Mouse (Mus musculus) ES-Bruce4 (cell line): Measurements from ENCODE around the gene Zranb3.

Experiments
- CTCF ChIP-seq: IDR thresholded peaks from one replicate; pipeline ENCODE4 v1.8.1; 2011; ENCODE audit warnings: low read depth, low read length
- EP300 ChIP-seq: IDR thresholded peaks from 2 replicates; pipeline ENCODE4 v1.6.1; 2011; ENCODE audit warnings: low read depth, low read length; ENCODE audit not compliant: insufficient read depth

GRCm38 (mm10) chr1:128016035-128016492, 86.8 kb downstream of the Zranb3 start:
- TF ChIP-seq CTCF (no peak), EP300 (no peak)
